Mouse (Mus musculus) lung, embryonic 14.5 days (tissue): ENCODE results near the gene Lrpap1. TPM values are rescaled to one million over a fixed set of nuclear protein-coding genes. Genes with fewer than 3 reads are reported as not detected.

ENCODE experiments used
- ATAC-seq: fragments of 200-750 bp; cut with Nextera tagmentation; 2 replicates; pipeline ENCODE4 v1.8.0; 2017; ENCODE audit warnings: mild to moderate bottlenecking, moderate TSS enrichment, moderate library complexity; ENCODE audit not compliant: insufficient read depth
- DNase-seq: peaks from one replicate; pipeline ENCODE4 v3.0.0-alpha.2; 2015
- H3K27ac ChIP-seq: fragments of 300-500 bp; sonication (generic); 2 replicates; pipeline ENCODE4 v1.5.1; 2014; ENCODE audit warnings: low read depth, mild to moderate bottlenecking, moderate library complexity
- H3K27me3 ChIP-seq: fragments of 300-500 bp; sonication (generic); 2 replicates; pipeline ENCODE4 v1.6.1; 2014; ENCODE audit warnings: low read length, control low read depth; ENCODE audit not compliant: insufficient read depth
- H3K36me3 ChIP-seq: fragments of 300-500 bp; sonication (generic); 2 replicates; pipeline ENCODE4 v1.6.1; 2014; ENCODE audit warnings: control low read depth; ENCODE audit not compliant: insufficient read depth
- H3K4me1 ChIP-seq: fragments of 300-500 bp; sonication (generic); 2 replicates; pipeline ENCODE4 v1.6.1; 2014; ENCODE audit warnings: antibody characterized with exemption, control low read depth; ENCODE audit not compliant: insufficient read depth
- H3K4me2 ChIP-seq: fragments of 300-500 bp; sonication (generic); 2 replicates; pipeline ENCODE4 v1.6.1; 2014; ENCODE audit warnings: mild to moderate bottlenecking
- H3K4me3 ChIP-seq: fragments of 300-500 bp; sonication (generic); 2 replicates; pipeline ENCODE4 v1.5.1; 2014; ENCODE audit warnings: low read depth, low read length
- H3K9ac ChIP-seq: fragments of 300-500 bp; sonication (generic); 2 replicates; pipeline ENCODE4 v1.6.1; 2014
- H3K9me3 ChIP-seq: fragments of 300-500 bp; sonication (generic); 2 replicates; pipeline ENCODE4 v1.6.1; 2016; ENCODE audit warnings: low read depth, low read length, control low read depth
- CTCF ChIP-seq: IDR thresholded peaks from 2 replicates; pipeline ENCODE4 v1.5.1; 2016; ENCODE audit warnings: antibody characterized with exemption, low read depth
- WGBS: fragments of 180-500 bp; shearing (Covaris S2); extraction: QIAGEN DNeasy Blood & Tissue Kit; methylation state at CpG from one replicate; pipeline ENCODE4 v1.1.7; 2014; 5-methylcytosine and 5-hydroxymethylcytosine counted together
- polyA plus RNA-seq: library from polyadenylated mRNA; unstranded; fragments of >200 nt; fragmentation: Nextera tagmentation; extraction: Ambion mirVana; gene quantifications from 2 replicates; pipeline ENCODE4 v1.2.1, GENCODE M21; 2014

The Lrpap1 gene
- polyA plus RNA-seq, 1 experiment from 2014 or later, result 120 TPM

GRCm38 (mm10) chr5:35103528-35103927 is 2.0 kb downstream of the Lrpap1 start:
- no peak for DNase-seq
- no peak for TF ChIP-seq CTCF
- peak overlapping the region; percentile 78; the same call in 1 of the 2 replicates for H3K4me3 ChIP-seq
- no peaks in the 10 kb centered on the region for H3K27me3 ChIP-seq
- no peak for ATAC-seq
- H3K27ac ChIP-seq, result no peak overlapping the region
- H3K4me1 ChIP-seq, result peaks cover 7% of the 10 kb centered on the region; the same call in 1 of the 2 replicates
- peak overlapping the region; percentile 75 for H3K4me2 ChIP-seq
- H3K9ac ChIP-seq, result no peak overlapping the region
- WGBS, result 57% methylated on average over 2 of the region's 2 CpGs
- H3K36me3 ChIP-seq, result peaks cover 40% of the 10 kb centered on the region
- no peaks in the 10 kb centered on the region for H3K9me3 ChIP-seq

DNA sequence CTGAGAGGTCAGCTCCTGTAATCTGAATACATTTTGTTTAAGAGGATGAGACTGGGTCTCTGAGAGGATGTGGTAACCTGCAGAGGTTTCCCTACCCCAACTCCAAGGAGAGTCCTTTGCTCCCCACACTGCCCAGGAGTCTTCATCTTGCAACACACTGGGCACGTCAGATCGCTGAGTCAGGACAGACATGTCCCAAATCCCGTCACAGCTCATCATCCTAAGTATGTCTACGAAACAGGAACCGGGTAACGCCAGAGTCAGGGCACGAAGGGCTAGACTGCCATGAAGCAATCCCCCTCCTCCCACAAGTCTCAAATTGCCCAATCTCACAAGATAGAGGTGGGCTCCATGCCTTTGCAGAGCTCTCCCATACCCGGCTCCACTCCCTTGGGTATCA is 2.5 kb downstream of the Lrpap1 start:
- DNase-seq, result peak; percentile 10
- WGBS, result 62% methylated on average over 8 of the region's 8 CpGs
- Histone ChIP-seq H3K9ac (no peak overlapping the region), H3K27me3 (no peaks in the 10 kb centered on the region), H3K9me3 (no peaks in the 10 kb centered on the region), H3K36me3 (peaks cover 45% of the 10 kb centered on the region), H3K4me1 (peaks cover 7% of the 10 kb centered on the region; the same call in 1 of the 2 replicates), H3K27ac (no peak overlapping the region), H3K4me3 (no peak overlapping the region), H3K4me2 (peak overlapping the region; percentile 75; the same call in 1 of the 2 replicates)
- no peak for TF ChIP-seq CTCF
- no peak for ATAC-seq

- no peak for DNase-seq
- Histone ChIP-seq H3K27ac (no peak overlapping the region), H3K4me1 (no peaks in the 10 kb centered on the region), H3K27me3 (no peaks in the 10 kb centered on the region), H3K4me2 (no peak overlapping the region), H3K4me3 (no peak overlapping the region), H3K9me3 (no peaks in the 10 kb centered on the region), H3K36me3 (peaks cover 45% of the 10 kb centered on the region), H3K9ac (no peak overlapping the region)
- TF ChIP-seq CTCF, result no peak
- ATAC-seq, result no peak
- 79% methylated on average over 3 of the region's 3 CpGs for WGBS
Measured at GRCm38 (mm10) chr5:35091636-35092035, 13.9 kb downstream of the Lrpap1 start.

DNA sequence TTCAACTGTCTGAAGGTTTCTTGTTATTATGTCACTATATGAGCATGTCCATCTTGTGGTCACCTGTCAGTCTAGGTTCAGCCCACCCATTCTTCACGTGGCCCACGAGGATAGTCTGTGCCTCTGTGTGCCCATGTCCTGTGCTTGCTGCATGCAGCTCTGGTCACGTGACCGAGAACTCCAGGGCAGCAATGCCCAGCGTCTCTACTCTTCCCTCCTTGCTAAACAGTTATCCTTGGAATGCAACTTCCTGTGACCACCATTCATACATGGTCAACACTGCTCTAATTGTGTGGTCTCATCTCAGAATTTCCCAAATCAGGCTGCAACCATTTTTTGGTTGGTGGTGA is 16.0 kb downstream of the Lrpap1 start:
- ATAC-seq (no peak), DNase-seq (no peak)
- H3K4me3 ChIP-seq, result no peak overlapping the region
- no peak for TF ChIP-seq CTCF
- no peak overlapping the region for H3K4me2 ChIP-seq
- no peaks in the 10 kb centered on the region for H3K9me3 ChIP-seq
- peaks cover 25% of the 10 kb centered on the region for H3K36me3 ChIP-seq
- H3K27ac ChIP-seq, result no peak overlapping the region
- H3K4me1 ChIP-seq, result no peaks in the 10 kb centered on the region
- H3K27me3 ChIP-seq, result no peaks in the 10 kb centered on the region
- 82% methylated on average over 5 of the region's 5 CpGs for WGBS
- H3K9ac ChIP-seq, result no peak overlapping the region

- H3K36me3 ChIP-seq, result peaks cover 20% of the 10 kb centered on the region
- H3K4me3 ChIP-seq, result no peak overlapping the region
- ATAC-seq (no peak), DNase-seq (peak; percentile 72)
- H3K4me1 ChIP-seq, result no peaks in the 10 kb centered on the region
- 65% methylated on average over 9 of the region's 9 CpGs for WGBS
- no peak overlapping the region for H3K27ac ChIP-seq
- no peak overlapping the region for H3K9ac ChIP-seq
- H3K4me2 ChIP-seq, result no peak overlapping the region
- no peaks in the 10 kb centered on the region for H3K9me3 ChIP-seq
- no peaks in the 10 kb centered on the region for H3K27me3 ChIP-seq
- TF ChIP-seq CTCF, result peak; percentile 82
Measured at GRCm38 (mm10) chr5:35088785-35089613, 16.6 kb downstream of the Lrpap1 start.

- WGBS, result 57% methylated on average over 3 of the region's 3 CpGs
- H3K4me2 ChIP-seq, result no peak overlapping the region
- ATAC-seq (no peak), DNase-seq (no peak)
- H3K9me3 ChIP-seq, result no peaks in the 10 kb centered on the region
- no peaks in the 10 kb centered on the region for H3K27me3 ChIP-seq
- no peaks in the 10 kb centered on the region for H3K4me1 ChIP-seq
- H3K36me3 ChIP-seq, result no peaks in the 10 kb centered on the region
- no peak overlapping the region for H3K27ac ChIP-seq
- TF ChIP-seq CTCF, result no peak
- H3K4me3 ChIP-seq, result no peak overlapping the region
- no peak overlapping the region for H3K9ac ChIP-seq
Measured at GRCm38 (mm10) chr5:35084913-35085312, 20.7 kb downstream of the Lrpap1 start.

DNA sequence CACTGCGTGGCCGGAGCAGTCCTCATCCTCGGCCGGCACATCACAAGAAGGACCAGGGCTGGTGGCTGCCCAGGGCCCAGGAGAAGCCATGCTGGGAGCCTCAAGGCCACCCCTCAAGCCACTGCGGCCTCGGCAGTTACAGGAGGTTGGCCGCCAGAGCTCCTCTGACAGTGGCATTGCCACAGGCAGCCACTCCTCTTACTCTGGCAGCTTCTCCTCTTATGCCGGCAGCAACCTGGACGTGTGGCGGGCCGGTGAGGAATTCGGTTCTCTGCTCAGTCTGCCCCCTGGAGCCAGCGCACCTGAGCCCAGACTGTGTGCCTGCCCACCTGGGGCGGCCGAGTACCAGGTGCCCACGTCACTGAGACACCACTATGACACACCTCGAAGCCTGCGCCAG is 26.5 kb downstream of the Lrpap1 start:
- WGBS, result 30% methylated on average over 18 of the region's 18 CpGs
- no peak for TF ChIP-seq CTCF
- Histone ChIP-seq H3K27ac (no peak overlapping the region), H3K36me3 (no peaks in the 10 kb centered on the region), H3K4me3 (no peak overlapping the region), H3K27me3 (peaks cover 5% of the 10 kb centered on the region; the same call in 1 of the 2 replicates), H3K4me1 (no peaks in the 10 kb centered on the region), H3K9ac (no peak overlapping the region), H3K9me3 (no peaks in the 10 kb centered on the region), H3K4me2 (0 out of 2 replicates have a peak overlapping the region, but pooled peaks have one; percentile 10)
- DNase-seq (no peak), ATAC-seq (no peak)
